Mouse (Mus musculus): ENCODE results near the gene Wrap53. TPM values are rescaled to one million over a fixed set of nuclear protein-coding genes. Genes with fewer than 3 reads are reported as not detected.

Gene Wrap53
- total RNA-seq, 1 experiment from 2014 or later = 8.0 TPM

GRCm38 (mm10) chr11:69604347-69604746 is 24.3 kb upstream of the Wrap53 start:
- no peak for ATAC-seq (replicated peaks; ENCODE audit: low read depth, poor library complexity, severe bottlenecking)

GRCm38 (mm10) chr11:69603516-69603915 is 23.5 kb upstream of the Wrap53 start:
- no peak for ATAC-seq (replicated peaks; ENCODE audit: low read depth, poor library complexity, severe bottlenecking)

- no peak for ATAC-seq (replicated peaks; ENCODE audit: low read depth, poor library complexity, severe bottlenecking)
These were observed 21.7 kb upstream of the Wrap53 start for GRCm38 (mm10) chr11:69601768-69602167.

GRCm38 (mm10) chr11:69600098-69600497 is 20.0 kb upstream of the Wrap53 start:
- ATAC-seq (replicated peaks; ENCODE audit: low read depth, poor library complexity, severe bottlenecking) = no peak

GRCm38 (mm10) chr11:69599436-69599835 is 19.4 kb upstream of the Wrap53 start:
- ATAC-seq (replicated peaks; ENCODE audit: low read depth, poor library complexity, severe bottlenecking) = no peak

- no peak for ATAC-seq (replicated peaks; ENCODE audit: low read depth, poor library complexity, severe bottlenecking)
These were observed 14.8 kb upstream of the Wrap53 start for GRCm38 (mm10) chr11:69594853-69595252.

- no peak for ATAC-seq (replicated peaks; ENCODE audit: low read depth, poor library complexity, severe bottlenecking)
These were observed 12.7 kb upstream of the Wrap53 start for GRCm38 (mm10) chr11:69592799-69593198.

GRCm38 (mm10) chr11:69591899-69592637 is 12.0 kb upstream of the Wrap53 start:
- ATAC-seq (replicated peaks; ENCODE audit: low read depth, poor library complexity, severe bottlenecking) = no peak

GRCm38 (mm10) chr11:69591424-69591823 is 11.4 kb upstream of the Wrap53 start:
- no peak for ATAC-seq (replicated peaks; ENCODE audit: low read depth, poor library complexity, severe bottlenecking)

- no peak for ATAC-seq (replicated peaks; ENCODE audit: low read depth, poor library complexity, severe bottlenecking)
These were observed 10.6 kb upstream of the Wrap53 start for GRCm38 (mm10) chr11:69590622-69591021.

- ATAC-seq (replicated peaks; ENCODE audit: low read depth, poor library complexity, severe bottlenecking) = peak; percentile 33
These were observed 9.3 kb upstream of the Wrap53 start for GRCm38 (mm10) chr11:69589207-69589834.

GRCm38 (mm10) chr11:69585718-69586325 is 5.8 kb upstream of the Wrap53 start:
- ATAC-seq (replicated peaks; ENCODE audit: low read depth, poor library complexity, severe bottlenecking) = peak; percentile 81

GRCm38 (mm10) chr11:69584937-69585336 is 4.9 kb upstream of the Wrap53 start:
- no peak for ATAC-seq (replicated peaks; ENCODE audit: low read depth, poor library complexity, severe bottlenecking)

GRCm38 (mm10) chr11:69584008-69584407 is 4.0 kb upstream of the Wrap53 start:
- no peak for ATAC-seq (replicated peaks; ENCODE audit: low read depth, poor library complexity, severe bottlenecking)

- no peak for ATAC-seq (replicated peaks; ENCODE audit: low read depth, poor library complexity, severe bottlenecking)
These were observed 2.3 kb upstream of the Wrap53 start for GRCm38 (mm10) chr11:69582230-69582805.

- no peak for ATAC-seq (replicated peaks; ENCODE audit: low read depth, poor library complexity, severe bottlenecking)
These were observed 1.8 kb upstream of the Wrap53 start for GRCm38 (mm10) chr11:69581814-69582213.

GRCm38 (mm10) chr11:69581147-69581688 is 1.2 kb upstream of the Wrap53 start:
- ATAC-seq (replicated peaks; ENCODE audit: low read depth, poor library complexity, severe bottlenecking) = peak; percentile 50

GRCm38 (mm10) chr11:69580572-69581146 is 604 bp upstream of the Wrap53 start:
- ATAC-seq (replicated peaks; ENCODE audit: low read depth, poor library complexity, severe bottlenecking) = no peak

- peak; percentile 75 for ATAC-seq (replicated peaks; ENCODE audit: low read depth, poor library complexity, severe bottlenecking)
These were observed 682 bp downstream of the Wrap53 start for GRCm38 (mm10) chr11:69579128-69580017.
